Mouse (Mus musculus) WW6 (cell line): ENCODE measurements around the gene Cacna1g.

Experiments
- DNase-seq: peaks from one replicate; pipeline ENCODE4 v3.0.0-alpha.2; 2013; ENCODE audit warnings: low read depth, low spot score

Cacna1g gene

GRCm38 (mm10) chr11:94445300-94445699, 28.7 kb downstream of the Cacna1g start:
- no peak for DNase-seq

- no peak for DNase-seq
Measured at GRCm38 (mm10) chr11:94444829-94445228, 29.2 kb downstream of the Cacna1g start.

GRCm38 (mm10) chr11:94441752-94442151, 32.2 kb downstream of the Cacna1g start:
- no peak for DNase-seq

DNA sequence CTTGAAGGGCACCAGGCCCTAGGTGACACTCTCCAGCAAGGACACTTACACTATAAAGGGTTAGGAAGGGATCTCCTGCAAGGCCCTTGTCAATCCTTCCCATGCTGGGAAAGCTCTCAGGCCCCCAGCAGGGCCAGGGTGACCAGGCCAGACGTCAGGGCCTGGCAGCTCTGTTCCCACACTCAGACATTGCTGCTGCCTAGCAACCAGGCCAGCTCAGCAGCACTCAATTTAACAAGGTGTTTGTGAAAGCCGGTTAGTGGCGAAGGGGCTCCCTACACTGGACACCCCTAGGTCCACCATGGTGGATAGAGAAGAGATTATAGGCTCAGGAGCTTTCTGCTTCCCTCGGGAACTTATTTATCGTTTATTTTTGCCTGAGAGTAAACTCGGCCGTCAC, 32.9 kb downstream of the Cacna1g start:
- DNase-seq, result no peak

GRCm38 (mm10) chr11:94440421-94440820, 33.6 kb downstream of the Cacna1g start:
- no peak for DNase-seq

DNA sequence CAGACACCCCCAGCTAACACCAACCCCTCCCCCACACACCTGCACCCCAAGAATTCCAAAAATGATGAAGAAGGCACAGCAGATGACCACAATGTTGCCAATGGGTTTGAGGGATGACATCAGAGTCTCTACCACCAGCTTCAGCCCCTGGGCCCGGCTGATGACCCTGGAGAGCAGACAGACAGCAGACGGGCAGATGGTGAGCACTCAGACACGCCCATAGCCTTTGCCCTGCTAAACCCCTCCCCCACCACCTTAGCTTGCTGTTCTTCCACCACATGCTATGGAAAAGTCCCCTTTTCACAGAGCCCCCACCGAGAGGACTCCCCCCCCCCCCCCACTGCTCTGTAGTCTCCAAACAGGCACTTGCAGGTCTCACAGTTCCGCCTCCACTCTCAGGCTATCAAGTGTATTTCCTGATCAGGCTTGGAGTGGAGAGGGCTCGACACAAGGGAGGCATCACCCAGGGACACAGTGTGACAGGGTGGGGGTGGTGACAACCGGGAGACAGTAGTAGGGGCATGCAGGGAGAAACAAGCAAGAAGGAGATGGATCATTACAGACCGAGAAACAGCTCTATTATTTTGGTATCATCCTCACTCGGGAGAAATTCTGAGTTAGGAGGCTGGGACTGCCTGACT, 44.9 kb downstream of the Cacna1g start:
- DNase-seq, result no peak

- DNase-seq, result no peak
Measured at GRCm38 (mm10) chr11:94428091-94428835, 45.7 kb downstream of the Cacna1g start.

DNA sequence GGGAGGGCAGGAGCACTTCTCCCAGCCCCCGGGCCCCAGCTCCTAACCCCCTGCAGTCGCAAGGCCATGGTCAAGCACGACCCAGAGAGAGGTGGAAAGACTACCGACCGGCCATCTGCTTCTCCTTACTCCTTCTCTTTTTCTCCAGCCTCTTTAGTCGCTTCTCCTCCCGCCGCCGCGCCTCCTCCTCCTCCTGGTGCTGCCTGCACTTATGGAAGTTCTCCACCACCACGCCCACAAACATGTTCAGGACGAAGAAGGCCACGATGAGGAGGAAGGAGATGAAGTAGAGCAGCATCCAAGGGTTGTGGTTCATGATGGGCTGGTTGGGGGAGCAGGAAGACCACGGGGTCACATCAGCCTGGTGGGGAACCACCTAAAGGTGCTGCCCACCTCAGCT, 48.3 kb downstream of the Cacna1g start:
- no peak for DNase-seq

GRCm38 (mm10) chr11:94425215-94425614, 48.8 kb downstream of the Cacna1g start:
- no peak for DNase-seq

DNA sequence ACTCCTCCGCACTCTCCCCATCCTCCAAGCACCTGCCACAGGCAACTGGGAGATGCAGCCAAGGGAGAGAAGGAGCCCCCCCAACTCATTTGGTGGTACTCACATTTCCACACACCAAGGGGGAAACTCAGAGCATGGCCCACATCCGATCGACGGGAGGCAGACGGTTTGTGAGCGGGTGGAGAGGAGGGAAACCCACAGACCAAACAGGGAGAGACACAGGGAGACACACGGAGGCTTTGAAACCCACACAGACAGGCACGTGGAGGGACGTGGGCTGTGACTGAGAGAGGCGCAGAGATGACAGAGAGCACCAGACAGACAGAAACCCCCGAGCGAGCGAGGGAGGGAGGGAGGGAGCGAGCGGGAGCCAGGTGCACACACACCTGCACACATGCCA, 49.6 kb downstream of the Cacna1g start:
- DNase-seq, result peak; percentile 22

DNA sequence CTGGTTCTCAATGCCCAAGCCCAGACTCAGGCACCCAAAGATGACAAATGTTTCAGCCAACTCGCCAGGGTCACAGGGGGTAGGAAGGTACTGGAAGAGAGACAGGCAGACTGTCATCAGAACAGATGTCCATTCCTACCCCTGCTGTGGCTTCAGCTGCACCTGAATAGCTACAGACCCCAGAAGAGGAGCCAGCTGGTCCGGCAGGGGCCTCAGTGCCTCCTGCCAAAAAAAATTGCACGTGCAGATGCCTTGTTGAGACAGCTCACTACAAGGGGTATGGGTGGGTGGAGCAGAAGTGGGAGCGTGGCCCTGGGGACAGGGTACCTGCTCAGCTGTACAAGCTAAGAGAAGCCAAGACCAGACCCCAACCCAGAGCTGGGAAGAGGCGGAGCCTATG, 50.1 kb downstream of the Cacna1g start:
- DNase-seq, result no peak

DNA sequence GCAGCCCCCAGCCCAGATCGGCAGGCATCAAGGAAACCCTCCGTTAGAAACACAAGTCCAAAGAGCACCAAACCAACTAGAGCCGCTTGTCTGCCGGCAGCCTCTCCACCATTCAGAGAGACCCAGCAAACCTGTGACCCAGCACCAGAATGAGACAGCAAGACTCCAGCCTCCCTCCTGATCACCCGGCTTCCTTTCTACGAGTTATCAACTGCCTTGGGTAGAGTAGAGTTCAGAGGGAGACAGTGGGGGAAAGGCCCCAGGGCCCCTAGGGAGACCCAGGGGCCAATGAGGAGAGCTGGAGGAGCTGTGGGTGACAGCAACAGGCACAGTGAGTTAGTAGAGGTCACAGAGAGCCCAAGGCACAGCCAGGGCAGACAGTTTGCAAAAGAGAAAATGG, 53.0 kb downstream of the Cacna1g start:
- no peak for DNase-seq

DNA sequence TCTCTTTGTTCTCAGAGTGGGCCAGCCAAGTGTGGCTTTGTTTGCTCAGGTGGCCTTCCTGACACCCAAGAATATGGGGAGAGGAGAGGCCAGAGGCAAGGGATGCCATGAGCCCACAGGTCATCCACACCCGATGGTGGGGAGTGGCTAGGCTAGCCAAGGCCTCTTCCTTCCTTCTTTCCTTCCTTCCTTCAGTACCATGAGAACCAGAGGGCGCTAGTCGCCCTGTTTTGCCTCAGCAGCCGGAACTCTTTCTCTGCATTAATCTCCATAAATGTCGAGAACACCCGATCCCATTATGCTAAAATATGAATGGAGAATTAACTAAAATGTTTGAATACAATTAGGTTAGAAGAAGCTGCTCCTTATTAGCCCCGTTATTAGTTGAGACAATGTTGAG, 53.7 kb downstream of the Cacna1g start:
- no peak for DNase-seq

GRCm38 (mm10) chr11:94419004-94419727, 54.8 kb downstream of the Cacna1g start:
- DNase-seq, result no peak

- no peak for DNase-seq
Measured at GRCm38 (mm10) chr11:94414042-94414441, 60.0 kb downstream of the Cacna1g start.

DNA sequence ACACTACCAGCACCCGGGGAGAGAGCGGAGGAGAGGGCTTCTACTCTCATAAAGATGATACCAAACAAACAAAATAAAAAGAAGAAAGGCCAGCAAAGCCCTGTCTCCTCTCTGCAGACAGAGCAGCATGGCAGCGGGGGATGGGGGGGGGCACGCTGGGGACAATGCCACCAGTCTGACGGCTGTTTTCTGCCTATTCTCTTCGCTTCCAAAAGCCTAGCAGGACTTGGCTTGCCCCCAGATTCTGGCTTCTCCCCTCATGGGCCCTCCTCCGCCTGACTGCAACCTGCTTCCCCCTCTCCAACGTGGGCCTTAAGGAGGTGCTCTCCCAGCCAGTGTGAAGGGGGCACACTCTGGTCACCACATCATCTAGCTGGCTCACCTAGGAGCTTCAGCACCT, 60.5 kb downstream of the Cacna1g start:
- no peak for DNase-seq

DNA sequence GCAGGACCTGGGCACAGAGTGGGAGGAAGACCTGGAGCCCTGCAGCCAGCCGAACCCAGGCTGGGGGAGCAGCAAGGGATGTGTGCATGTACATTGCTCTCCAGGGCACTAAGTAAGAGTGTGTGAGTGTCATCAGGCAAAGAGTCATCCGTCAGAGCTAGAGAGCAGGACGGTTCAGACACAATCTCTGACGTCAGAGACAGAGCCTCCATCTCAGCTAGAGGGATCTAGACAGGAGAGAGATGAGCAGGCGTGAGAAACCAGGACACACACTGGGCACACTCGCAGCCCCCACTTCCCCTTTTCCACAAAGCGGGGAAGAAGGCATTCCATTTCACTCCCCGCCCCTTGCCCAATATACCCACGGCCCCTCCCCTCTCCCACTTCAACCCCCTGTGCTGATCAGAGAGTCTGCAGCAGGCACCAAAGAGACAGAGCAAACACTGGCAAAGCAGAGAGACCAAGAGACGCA, 61.0 kb downstream of the Cacna1g start:
- no peak for DNase-seq

- DNase-seq, result no peak
Measured at GRCm38 (mm10) chr11:94412562-94412961, 61.4 kb downstream of the Cacna1g start.

- DNase-seq, result no peak
Measured at GRCm38 (mm10) chr11:94407803-94408321, 66.1 kb downstream of the Cacna1g start.

GRCm38 (mm10) chr11:94405348-94405747, 68.7 kb downstream of the Cacna1g start:
- DNase-seq, result no peak

DNA sequence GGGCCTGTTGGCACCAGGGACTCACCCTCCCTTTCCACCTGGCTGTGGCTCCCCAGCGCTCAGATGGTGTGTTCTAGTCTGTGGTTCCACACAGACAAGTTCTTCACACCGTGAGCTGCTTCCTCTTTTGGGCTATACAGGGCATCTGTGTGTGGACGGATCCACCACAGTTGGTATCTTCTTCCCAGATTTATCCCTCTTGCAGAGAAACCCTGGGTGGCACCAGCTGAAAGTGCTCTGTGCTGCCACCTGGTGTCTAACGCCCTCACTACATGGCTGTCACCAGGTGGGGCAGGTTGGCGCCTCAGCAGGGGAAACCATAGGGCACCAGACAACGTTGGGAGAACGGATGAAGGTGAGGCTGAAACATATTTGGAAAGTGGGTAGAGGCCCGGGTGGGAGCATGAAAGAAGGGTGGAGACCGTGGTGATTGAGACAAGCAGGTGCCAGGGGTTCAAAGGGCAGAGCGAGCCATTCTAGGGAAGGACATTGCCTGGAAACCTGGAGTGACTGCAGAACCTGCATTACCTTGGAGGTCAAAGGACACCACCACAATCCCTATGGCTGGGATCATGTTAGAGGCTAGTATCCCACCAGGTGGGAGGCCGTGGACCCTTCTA, 69.2 kb downstream of the Cacna1g start:
- DNase-seq, result no peak

DNA sequence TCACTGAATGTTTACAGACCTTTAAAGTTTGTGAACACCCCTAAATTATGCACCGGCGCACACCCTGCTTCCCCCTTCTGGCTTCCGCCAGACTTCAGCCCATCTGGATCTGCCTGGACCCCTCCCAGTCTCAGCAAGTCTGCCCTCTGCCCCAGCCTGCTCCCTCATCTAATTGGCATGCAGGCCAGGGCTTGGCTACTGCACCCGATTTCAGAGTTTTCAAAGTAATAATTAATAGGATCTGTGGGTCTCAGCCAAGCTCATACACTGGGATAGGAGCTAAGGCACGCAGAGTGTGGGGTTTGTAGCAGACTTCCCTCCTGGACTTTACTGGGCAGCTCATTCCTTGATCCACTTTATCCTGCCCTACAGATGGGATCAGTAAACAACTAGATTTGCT, 69.8 kb downstream of the Cacna1g start:
- no peak for DNase-seq
